Mouse (Mus musculus) liver, postnatal 0 days (tissue): ENCODE results near the gene Ccl11.

Experiments
- CTCF ChIP-seq: sonication (generic); IDR thresholded peaks from 2 replicates; pipeline ENCODE4 v1.5.1; 2016; ENCODE audit warnings: antibody characterized with exemption, low read depth
- EP300 ChIP-seq: IDR thresholded peaks from 2 replicates; pipeline ENCODE4 v1.6.1; 2016; ENCODE audit warnings: antibody characterized with exemption, low read depth, mild to moderate bottlenecking

- no peak for TF ChIP-seq EP300
- no peak for TF ChIP-seq CTCF
Observed at GRCm38 (mm10) chr11:82035857-82036256, 21.8 kb upstream of the Ccl11 start.
